Mouse (Mus musculus): ENCODE results near the gene Gm527. TPM values are rescaled to one million over a fixed set of nuclear protein-coding genes. Genes with fewer than 3 reads are reported as not detected.

Gm527 gene
- polyA plus RNA-seq, 1 experiment from 2014 or later: 4.0 TPM

Other genes with a start within 250 kb of the Gm527 start
- gene Klhl28, start 47.6 kb downstream of the Gm527 start, polyA plus RNA-seq (2014; fragmentation: Nextera tagmentation; extraction: Ambion mirVana): 16.7 and 18.8 TPM in 2 replicates
- gene Togaram1, start 47.9 kb downstream of the Gm527 start, polyA plus RNA-seq (2014; fragmentation: Nextera tagmentation; extraction: Ambion mirVana): 26.3 and 28.6 TPM in 2 replicates
- 47.3 and 50.6 TPM in 2 replicates for gene Prpf39, start 118.4 kb downstream of the Gm527 start, polyA plus RNA-seq (2014; fragmentation: Nextera tagmentation; extraction: Ambion mirVana)
- 389 and 391 TPM in 2 replicates for gene Fkbp3, start 156.1 kb downstream of the Gm527 start, polyA plus RNA-seq (2014; fragmentation: Nextera tagmentation; extraction: Ambion mirVana)
- 7.4 and 10.0 TPM in 2 replicates for gene Fancm, start 157.7 kb downstream of the Gm527 start, polyA plus RNA-seq (2014; fragmentation: Nextera tagmentation; extraction: Ambion mirVana)

Measured in embryonic facial prominence, embryonic 14.5 days (tissue).